ENCODE assay signal across 18 mouse cellular contexts in genomic region chr4:100760416-100760815, GRCm38 (mm10).
"Had no signal": no experiment of that assay in that cellular context is flagged by ENCODE, and none has a peak within 500 bp of the region (broad histone marks: within the 10 kb centered on the region; RNA-seq: fewer than 3 reads in every experiment).

No protein-coding gene starts in this region.

- H3K4me1 ChIP-seq: intestine, embryonic 15.5 days; megakaryocyte, embryonic 14.5 days had no signal

- H3K4me2 ChIP-seq: intestine, embryonic 15.5 days; limb, embryonic 15.5 days; liver, embryonic 11.5 days; midbrain, embryonic 11.5 days had no signal

- H3K9me3 ChIP-seq: intestine, embryonic 15.5 days; limb, embryonic 15.5 days had no signal

- H3K27ac ChIP-seq: intestine, embryonic 15.5 days; kidney, postnatal 0 days; limb, embryonic 15.5 days; liver, embryonic 14.5 days; stomach, postnatal 0 days had no signal

- H3K4me3 ChIP-seq: intestine, embryonic 15.5 days; limb, embryonic 15.5 days; megakaryocyte, embryonic 14.5 days had no signal

- H3K27me3 ChIP-seq: intestine, embryonic 15.5 days; limb, embryonic 15.5 days; megakaryocyte, embryonic 14.5 days had no signal

- DNase-seq: kidney, adult 18-20 months; liver, postnatal 0 days; midbrain, embryonic 14.5 days; right cerebral cortex, adult 18-20 months; right cerebral cortex, postnatal 14 days; right cerebral cortex, postnatal 4 days; thymus, adult 2 months; thymus, postnatal 14 days; thymus, postnatal 4 days had no signal

- H3K9ac ChIP-seq: intestine, embryonic 15.5 days; limb, embryonic 15.5 days; liver, embryonic 14.5 days; liver, postnatal 0 days had no signal

- ATAC-seq: hindbrain, embryonic 16.5 days; intestine, embryonic 15.5 days; liver, postnatal 0 days had no signal

- H3K36me3 ChIP-seq: intestine, embryonic 15.5 days; limb, embryonic 15.5 days had no signal
